Mouse (Mus musculus) erythroblast, embryonic 14.5 days (primary cell): ENCODE data around the gene Zdhhc18. TPM values are rescaled to one million over a fixed set of nuclear protein-coding genes. Genes with fewer than 3 reads are reported as not detected.

Source experiments
- H3K27me3 ChIP-seq: 2 replicates; pipeline ENCODE4 v1.6.1; 2012; ENCODE audit warnings: inconsistent platforms; ENCODE audit not compliant: control insufficient read depth
- H3K36me3 ChIP-seq: 2 replicates; pipeline ENCODE4 v1.6.1; 2012; ENCODE audit warnings: mild to moderate bottlenecking, inconsistent platforms; ENCODE audit not compliant: control insufficient read depth
- H3K4me1 ChIP-seq: 2 replicates; pipeline ENCODE4 v1.6.1; 2012; ENCODE audit warnings: inconsistent platforms; ENCODE audit not compliant: control insufficient read depth
- H3K4me3 ChIP-seq: replicated peaks from 2 replicates; pipeline ENCODE3; 2012; ENCODE audit warnings: moderate library complexity, mild to moderate bottlenecking, inconsistent platforms
- H3K9me3 ChIP-seq: 2 replicates; pipeline ENCODE4 v1.6.1; 2012; ENCODE audit warnings: low read length, inconsistent platforms, mixed read lengths; ENCODE audit not compliant: control insufficient read depth
- GATA1 ChIP-seq: IDR thresholded peaks from 2 replicates; pipeline ENCODE4 v1.6.1; 2012; ENCODE audit warnings: low read length, inconsistent platforms, mixed read lengths
- TAL1 ChIP-seq: IDR thresholded peaks from 3 replicates; pipeline ENCODE4 v1.6.1; 2012; ENCODE audit warnings: low read length, inconsistent platforms, mixed read lengths
- polyA plus RNA-seq: library from polyadenylated mRNA; stranded (reverse); fragments of >175 nt; gene quantifications from 2 replicates; pipeline ENCODE4 v1.2.3, GENCODE M21; 2012

The Zdhhc18 gene
- polyA plus RNA-seq, 1 experiment, result 0.25 TPM

GRCm38 (mm10) chr4:133668537-133668936 is 18.6 kb upstream of the Zdhhc18 start:
- no peak for TF ChIP-seq GATA1
- no peaks in the 10 kb centered on the region for H3K9me3 ChIP-seq
- H3K4me1 ChIP-seq, result peaks cover 32% of the 10 kb centered on the region
- peaks cover 34% of the 10 kb centered on the region for H3K36me3 ChIP-seq
- H3K27me3 ChIP-seq, result no peaks in the 10 kb centered on the region
- no peak overlapping the region for H3K4me3 ChIP-seq

DNA sequence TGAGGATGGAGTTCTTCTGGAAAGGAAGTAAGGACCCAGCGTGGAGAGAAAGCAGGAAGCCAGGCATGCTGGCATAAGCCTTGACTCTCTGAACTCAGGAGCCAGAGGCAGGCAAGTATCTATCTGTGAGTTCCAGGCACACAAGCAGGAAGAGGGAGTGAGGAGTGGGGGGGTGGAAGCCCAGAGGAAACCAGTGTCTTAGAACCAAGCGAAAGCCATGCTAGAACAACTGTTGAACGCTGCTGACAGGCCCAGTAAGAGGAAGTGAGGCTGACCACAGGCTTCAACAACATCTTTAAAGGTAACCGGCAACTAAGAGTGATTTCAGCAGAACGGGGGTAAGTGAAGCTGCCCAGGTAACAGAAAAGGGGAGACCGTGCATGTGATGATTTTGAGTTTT is 16.2 kb upstream of the Zdhhc18 start:
- Histone ChIP-seq H3K27me3 (no peaks in the 10 kb centered on the region), H3K9me3 (no peaks in the 10 kb centered on the region), H3K4me3 (no peak overlapping the region), H3K36me3 (peaks cover 44% of the 10 kb centered on the region), H3K4me1 (peaks cover 13% of the 10 kb centered on the region)
- TF ChIP-seq GATA1, result no peak
- TF ChIP-seq TAL1, result no peak

DNA sequence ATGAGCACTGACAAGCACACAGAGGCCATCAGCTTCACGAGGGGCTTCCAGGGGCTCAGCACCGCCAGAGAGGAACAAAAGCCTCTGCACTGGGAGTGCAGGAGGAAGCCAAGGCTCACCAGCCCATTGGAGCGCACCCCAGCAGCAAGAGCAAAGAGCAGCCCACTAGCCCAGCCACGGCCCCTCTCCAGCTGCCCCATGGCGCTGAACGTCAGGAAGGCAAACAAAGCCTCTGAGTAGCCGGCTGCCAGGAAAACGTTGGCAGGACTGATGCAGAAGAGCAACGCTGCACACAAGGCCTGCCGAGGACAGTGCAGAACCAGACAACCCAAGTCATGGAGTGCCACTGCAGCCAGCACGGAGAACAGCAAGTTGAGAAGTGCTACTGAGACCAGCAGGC is 15.2 kb upstream of the Zdhhc18 start:
- Histone ChIP-seq H3K36me3 (peaks cover 44% of the 10 kb centered on the region), H3K9me3 (no peaks in the 10 kb centered on the region), H3K4me1 (peaks cover 4% of the 10 kb centered on the region; the same call in 1 of the 2 replicates), H3K4me3 (no peak overlapping the region), H3K27me3 (no peaks in the 10 kb centered on the region)
- TF ChIP-seq TAL1 (no peak), GATA1 (no peak)

- Histone ChIP-seq H3K4me1 (peaks cover 5% of the 10 kb centered on the region; the same call in 1 of the 2 replicates), H3K36me3 (peaks cover 32% of the 10 kb centered on the region), H3K4me3 (no peak overlapping the region), H3K27me3 (no peaks in the 10 kb centered on the region), H3K9me3 (no peaks in the 10 kb centered on the region)
- TF ChIP-seq TAL1 (no peak), GATA1 (no peak)
Measured at GRCm38 (mm10) chr4:133662945-133663344, 13.0 kb upstream of the Zdhhc18 start.

GRCm38 (mm10) chr4:133662421-133662820 is 12.5 kb upstream of the Zdhhc18 start:
- no peaks in the 10 kb centered on the region for H3K27me3 ChIP-seq
- H3K36me3 ChIP-seq, result peaks cover 28% of the 10 kb centered on the region
- peaks cover 5% of the 10 kb centered on the region; the same call in 1 of the 2 replicates for H3K4me1 ChIP-seq
- TF ChIP-seq GATA1, result no peak
- no peak overlapping the region for H3K4me3 ChIP-seq
- H3K9me3 ChIP-seq, result no peaks in the 10 kb centered on the region

- Histone ChIP-seq H3K4me1 (peaks cover 5% of the 10 kb centered on the region; the same call in 1 of the 2 replicates), H3K36me3 (peaks cover 21% of the 10 kb centered on the region), H3K9me3 (no peaks in the 10 kb centered on the region), H3K4me3 (no peak overlapping the region), H3K27me3 (no peaks in the 10 kb centered on the region)
- TF ChIP-seq TAL1, result no peak
- no peak for TF ChIP-seq GATA1
Measured at GRCm38 (mm10) chr4:133660193-133661155, 10.5 kb upstream of the Zdhhc18 start.

DNA sequence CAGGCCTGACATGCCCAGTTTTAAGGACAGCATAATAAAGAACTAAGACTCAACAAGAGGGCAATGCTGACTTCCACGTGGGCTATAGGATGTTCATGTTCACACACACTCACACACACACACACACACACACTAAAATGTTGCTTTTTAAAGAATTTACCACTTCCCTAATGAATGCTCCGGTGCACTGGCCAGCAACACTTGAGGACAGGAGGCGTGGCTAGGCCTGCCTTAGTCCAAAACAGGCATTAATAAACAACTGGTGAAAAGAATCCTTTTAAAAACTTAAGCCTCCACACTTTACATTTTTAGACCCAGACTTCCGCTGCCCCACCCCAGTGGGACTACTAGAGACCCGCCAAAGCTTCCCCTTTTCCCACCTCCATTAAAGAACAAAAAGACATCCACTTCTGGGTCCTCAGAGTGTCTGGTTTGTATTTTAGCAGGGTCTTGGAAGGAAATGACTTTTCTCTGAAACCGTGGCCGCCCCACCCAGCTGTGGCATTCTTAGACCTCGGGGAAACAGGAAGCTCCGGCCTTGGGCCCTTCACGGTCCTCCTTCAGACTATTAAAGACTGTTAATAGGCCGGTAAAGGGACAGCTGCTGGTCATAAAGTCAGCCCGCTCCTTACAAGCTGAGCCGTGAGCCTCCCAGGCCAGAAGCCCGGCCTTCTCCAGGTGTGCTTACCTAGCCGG is 9.7 kb upstream of the Zdhhc18 start:
- peaks cover 5% of the 10 kb centered on the region; the same call in 1 of the 2 replicates for H3K4me1 ChIP-seq
- TF ChIP-seq GATA1, result no peak
- no peak for TF ChIP-seq TAL1
- H3K9me3 ChIP-seq, result no peaks in the 10 kb centered on the region
- peaks cover 13% of the 10 kb centered on the region for H3K36me3 ChIP-seq
- H3K27me3 ChIP-seq, result no peaks in the 10 kb centered on the region
- H3K4me3 ChIP-seq, result no peak overlapping the region

DNA sequence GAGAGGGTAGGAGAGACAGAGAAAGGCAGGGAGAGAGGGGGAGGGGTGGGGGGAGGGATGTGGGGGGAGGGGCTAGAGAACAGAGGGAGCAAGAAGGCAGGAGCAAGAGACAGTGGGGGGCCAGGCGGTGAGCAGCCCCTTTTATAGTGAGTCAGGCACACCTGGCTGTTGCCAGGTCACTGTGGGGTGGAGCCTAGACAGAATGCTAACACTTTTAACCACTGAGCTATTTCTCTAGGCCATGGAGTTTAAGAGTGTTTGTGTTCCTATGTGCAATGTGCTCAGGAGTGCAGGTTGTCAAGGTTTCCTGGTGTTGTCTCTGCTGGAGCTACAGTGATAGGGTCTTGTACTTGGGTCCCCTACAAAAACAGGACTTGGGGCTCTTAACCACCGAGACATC is 8.8 kb upstream of the Zdhhc18 start:
- Histone ChIP-seq H3K4me1 (peaks cover 5% of the 10 kb centered on the region; the same call in 1 of the 2 replicates), H3K36me3 (peaks cover 10% of the 10 kb centered on the region), H3K9me3 (no peaks in the 10 kb centered on the region), H3K4me3 (no peak overlapping the region), H3K27me3 (no peaks in the 10 kb centered on the region)
- TF ChIP-seq GATA1, result no peak
- no peak for TF ChIP-seq TAL1

DNA sequence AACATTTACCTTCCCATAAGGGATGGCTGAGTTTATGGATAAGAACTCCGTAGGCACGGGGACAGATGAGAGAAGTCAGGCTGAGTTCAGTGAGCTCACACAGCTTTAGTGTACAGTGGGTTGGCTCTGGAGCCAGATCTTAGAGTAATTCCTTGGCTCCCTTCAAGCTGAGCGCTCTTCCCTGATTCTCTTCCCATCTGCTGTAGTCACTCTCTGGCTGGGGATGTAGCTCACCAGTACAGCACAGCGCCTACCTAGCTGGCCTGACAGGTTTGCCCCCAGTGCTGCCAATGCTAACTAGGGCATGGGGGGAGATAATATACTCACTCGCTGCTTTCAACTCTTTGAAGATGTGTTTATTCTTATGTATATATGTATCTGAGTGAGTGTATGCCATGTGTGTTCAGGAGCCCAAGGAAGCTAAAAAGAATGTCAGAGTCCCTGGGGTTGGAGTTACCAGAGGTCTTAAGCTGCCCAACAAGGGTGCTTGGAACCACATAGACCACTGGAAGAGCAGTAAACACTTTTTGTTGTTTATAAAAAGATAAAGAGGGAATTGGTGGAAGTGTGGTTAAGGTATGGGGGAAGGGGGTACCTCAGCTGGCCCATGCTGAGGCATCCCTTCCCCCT is 8.0 kb upstream of the Zdhhc18 start:
- no peak for TF ChIP-seq GATA1
- no peak for TF ChIP-seq TAL1
- H3K9me3 ChIP-seq, result no peaks in the 10 kb centered on the region
- H3K36me3 ChIP-seq, result peaks cover 10% of the 10 kb centered on the region
- no peaks in the 10 kb centered on the region for H3K27me3 ChIP-seq
- H3K4me1 ChIP-seq, result peaks cover 5% of the 10 kb centered on the region; the same call in 1 of the 2 replicates
- H3K4me3 ChIP-seq, result no peak overlapping the region
